Mouse (Mus musculus) lung, adult 2 months (tissue): Measurements from ENCODE around the gene Prr29. TPM values are rescaled to one million over a fixed set of nuclear protein-coding genes. Genes with fewer than 3 reads are reported as not detected.

Experiments used
- DNase-seq: peaks from one replicate; pipeline ENCODE4 v3.0.0; 2022
- H3K4me1 ChIP-seq: fragments of 200-500 bp; 2 replicates; pipeline ENCODE4 v1.6.1; 2011; ENCODE audit warnings: low read length; ENCODE audit not compliant: control insufficient read depth, insufficient read depth
- H3K4me3 ChIP-seq: fragments of 200-500 bp; replicated peaks from 2 replicates; pipeline ENCODE3; 2011; ENCODE audit warnings: low read depth, mild to moderate bottlenecking, control low read depth, low read length; ENCODE audit errors: extremely low read depth
- CTCF ChIP-seq: fragments of 200-500 bp; IDR thresholded peaks from 2 replicates; pipeline ENCODE4 v1.5.1; 2011; ENCODE audit warnings: mild to moderate bottlenecking, low read length, control low read depth; ENCODE audit not compliant: insufficient read depth
- POLR2A ChIP-seq: fragments of 200-500 bp; IDR thresholded peaks from 2 replicates; pipeline ENCODE4 v1.6.1; 2011; ENCODE audit warnings: low read depth, mild to moderate bottlenecking, control low read depth, low read length, borderline replicate concordance; ENCODE audit errors: extremely low read depth
- WGBS: fragments of 180-500 bp; shearing (Covaris S2); methylation state at CpG from one replicate; pipeline ENCODE4 v1.1.7; 2018; 5-methylcytosine and 5-hydroxymethylcytosine counted together
- polyA plus RNA-seq: library from polyadenylated mRNA; depleted of rRNA; stranded (reverse); fragments of >200 nt; gene quantifications from 2 replicates; pipeline ENCODE4 v1.2.3, GENCODE M21; 2012

Prr29 gene
- polyA plus RNA-seq, 1 experiment = 30.4 TPM

GRCm38 (mm10) chr11:106381011-106381410, 15.7 kb downstream of the Prr29 start:
- Histone ChIP-seq H3K4me1 (peaks cover 6% of the 10 kb centered on the region), H3K4me3 (peak overlapping the region; percentile 77)
- WGBS = 49% methylated on average over 11 of the region's 11 CpGs
- TF ChIP-seq CTCF (peak; percentile 43; the same call in 1 of the 2 replicates), POLR2A (no peak)
- no peak for DNase-seq

DNA sequence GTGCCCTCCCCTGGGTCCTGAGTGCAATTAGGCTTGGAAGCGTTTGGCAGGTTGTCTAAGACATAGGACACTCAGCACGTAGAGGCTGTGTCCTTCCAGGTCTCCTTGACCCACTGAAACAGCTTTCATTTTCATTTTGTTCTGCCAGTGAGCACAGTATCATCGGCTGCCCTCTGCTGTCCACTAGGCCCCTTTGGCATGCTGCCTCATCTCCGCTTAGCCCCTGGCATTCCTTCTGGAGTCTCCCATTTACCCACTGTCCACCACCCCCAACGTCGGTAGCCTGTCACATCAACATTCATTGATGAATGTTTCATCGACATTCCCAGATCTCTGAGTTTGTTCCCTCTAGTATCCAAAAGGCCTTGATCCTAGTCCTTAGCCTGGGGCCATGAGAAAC, 16.6 kb downstream of the Prr29 start:
- 44% methylated on average over 7 of the region's 7 CpGs for WGBS
- DNase-seq = no peak
- H3K4me3 ChIP-seq = peak overlapping the region; percentile 77
- peak; percentile 14; the same call in 1 of the 2 replicates for TF ChIP-seq POLR2A
- peak; percentile 44 for TF ChIP-seq CTCF
- H3K4me1 ChIP-seq = peaks cover 6% of the 10 kb centered on the region

GRCm38 (mm10) chr11:106382424-106382823, 17.2 kb downstream of the Prr29 start:
- WGBS = 51% methylated on average over 5 of the region's 5 CpGs
- Histone ChIP-seq H3K4me1 (peaks cover 6% of the 10 kb centered on the region), H3K4me3 (peak overlapping the region; percentile 77)
- TF ChIP-seq CTCF (no peak), POLR2A (peak; percentile 85; the same call in 1 of the 2 replicates)
- no peak for DNase-seq

GRCm38 (mm10) chr11:106383051-106383790, 17.9 kb downstream of the Prr29 start:
- 53% methylated on average over 6 of the region's 6 CpGs for WGBS
- no peak for DNase-seq
- Histone ChIP-seq H3K4me3 (no peak overlapping the region), H3K4me1 (peaks cover 6% of the 10 kb centered on the region)
- TF ChIP-seq POLR2A = no peak
- no peak for TF ChIP-seq CTCF

DNA sequence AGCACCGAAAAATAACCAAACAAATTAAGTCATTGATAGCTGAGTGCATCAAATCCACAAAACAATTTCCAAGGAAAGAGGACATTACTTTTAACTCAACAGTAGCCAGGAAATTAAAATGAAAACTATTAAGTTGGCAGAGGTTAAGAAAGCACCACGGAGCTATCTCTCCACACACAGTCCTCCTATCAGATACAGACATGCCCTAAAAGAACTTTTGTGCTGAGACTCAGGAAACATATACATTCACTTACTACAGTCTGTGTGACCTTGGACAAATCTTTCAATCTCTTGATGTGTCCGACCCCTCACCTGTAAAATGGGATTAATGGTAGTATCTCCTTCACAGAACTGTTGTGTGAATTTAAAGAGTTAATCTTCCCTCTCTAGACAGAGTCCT, 21.1 kb downstream of the Prr29 start:
- 61% methylated on average over 3 of the region's 3 CpGs for WGBS

GRCm38 (mm10) chr11:106387020-106387419, 21.7 kb downstream of the Prr29 start:
- Histone ChIP-seq H3K4me1 (peaks cover 19% of the 10 kb centered on the region), H3K4me3 (no peak overlapping the region)
- no peak for TF ChIP-seq POLR2A
- TF ChIP-seq CTCF = no peak
- DNase-seq = no peak
- WGBS = 44% methylated on average over 6 of the region's 6 CpGs

More for the DNA sequence above, 21.1 kb downstream of the Prr29 start:
- TF ChIP-seq POLR2A (no peak), CTCF (no peak)
- no peak for DNase-seq
- Histone ChIP-seq H3K4me1 (peaks cover 19% of the 10 kb centered on the region), H3K4me3 (no peak overlapping the region)

- WGBS = 39% methylated on average over 6 of the region's 6 CpGs
- H3K4me1 ChIP-seq = peaks cover 19% of the 10 kb centered on the region
- no peak for DNase-seq
- H3K4me3 ChIP-seq = peak within 1 kb of the TSS; percentile 27
- TF ChIP-seq CTCF (no peak), POLR2A (peak; percentile 35; the same call in 1 of the 2 replicates)
Observed at GRCm38 (mm10) chr11:106387791-106388216, 22.5 kb downstream of the Prr29 start, which contains the start of gene Icam2. Gene Icam2 (minus strand): TSS chr11:106388075.

- 16% methylated on average over 3 of the region's 3 CpGs for WGBS
- Histone ChIP-seq H3K4me1 (peaks cover 16% of the 10 kb centered on the region), H3K4me3 (no peak overlapping the region)
- no peak for DNase-seq
- TF ChIP-seq POLR2A (no peak), CTCF (no peak)
Observed at GRCm38 (mm10) chr11:106389611-106390010, 24.3 kb downstream of the Prr29 start.

DNA sequence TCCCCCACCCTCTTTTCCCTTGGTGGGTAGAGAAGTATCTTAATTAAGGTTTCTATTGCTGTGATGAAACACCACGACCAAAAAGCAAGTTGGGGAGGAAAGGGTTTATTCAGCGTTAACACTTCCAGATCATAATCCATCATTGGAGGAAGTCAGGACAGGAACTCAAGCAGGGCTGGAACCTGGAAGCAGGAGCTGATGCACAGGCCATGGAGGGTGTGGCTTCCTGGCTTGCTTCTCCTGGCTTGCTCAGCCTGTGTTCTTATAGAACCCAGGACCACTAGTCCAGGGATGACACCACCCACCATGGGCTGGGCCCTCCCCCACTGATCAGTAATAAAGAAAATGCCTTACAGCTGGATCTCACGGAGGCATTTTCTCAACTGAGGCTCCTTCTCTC, 25.5 kb downstream of the Prr29 start:
- no peak for TF ChIP-seq POLR2A
- TF ChIP-seq CTCF = no peak
- Histone ChIP-seq H3K4me3 (no peak overlapping the region), H3K4me1 (peaks cover 16% of the 10 kb centered on the region)
- WGBS = 20% methylated on average over 3 of the region's 3 CpGs
- no peak for DNase-seq

DNA sequence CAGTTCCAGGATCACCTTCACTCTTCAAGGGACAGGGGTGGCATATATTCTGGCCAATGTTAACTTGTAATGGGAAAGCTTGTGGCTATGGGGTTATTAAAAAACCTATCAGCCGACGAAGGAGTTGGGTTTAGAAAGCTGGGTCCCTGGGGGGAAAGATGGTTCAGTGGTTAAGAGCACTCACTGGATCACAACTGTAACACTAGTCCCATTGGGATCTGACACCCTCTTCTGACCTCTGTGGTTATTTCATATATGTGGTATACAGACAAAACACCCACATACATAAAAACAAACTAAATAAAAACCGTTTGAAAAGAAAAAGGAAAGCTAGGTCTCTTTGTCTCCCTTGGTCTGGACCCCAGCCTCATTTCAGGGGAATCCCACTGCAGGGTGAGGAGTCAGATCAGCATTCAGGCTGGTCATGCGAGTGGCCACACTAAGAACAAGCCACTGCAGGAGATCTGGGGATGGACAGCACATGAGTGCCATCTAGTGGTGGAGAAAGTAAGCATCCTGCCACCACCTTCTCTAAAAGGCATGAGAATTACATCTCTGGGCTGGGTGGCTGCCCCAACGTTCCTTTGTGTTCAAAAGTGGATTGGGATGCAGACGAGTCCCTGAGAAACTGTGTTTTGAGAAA, 26.4 kb downstream of the Prr29 start:
- 25% methylated on average over 6 of the region's 6 CpGs for WGBS

More for the DNA sequence above, 26.4 kb downstream of the Prr29 start:
- peak; percentile 58 for DNase-seq
- H3K4me3 ChIP-seq = no peak overlapping the region
- TF ChIP-seq CTCF (peak; percentile 96), POLR2A (no peak)
- peaks cover 16% of the 10 kb centered on the region for H3K4me1 ChIP-seq
